Mouse (Mus musculus) bone marrow macrophage, adult 2 months (primary cell): Measurements from ENCODE around the gene Tent5b.

Experiments
- CTCF ChIP-seq: IDR thresholded peaks from 2 replicates; pipeline ENCODE4 v1.5.1; 2012; ENCODE audit warnings: low read depth, mild to moderate bottlenecking, low read length, moderate library complexity
- POLR2A ChIP-seq: IDR thresholded peaks from 2 replicates; pipeline ENCODE4 v1.6.1; 2012; ENCODE audit warnings: mild to moderate bottlenecking, low read depth, low read length, borderline replicate concordance

DNA sequence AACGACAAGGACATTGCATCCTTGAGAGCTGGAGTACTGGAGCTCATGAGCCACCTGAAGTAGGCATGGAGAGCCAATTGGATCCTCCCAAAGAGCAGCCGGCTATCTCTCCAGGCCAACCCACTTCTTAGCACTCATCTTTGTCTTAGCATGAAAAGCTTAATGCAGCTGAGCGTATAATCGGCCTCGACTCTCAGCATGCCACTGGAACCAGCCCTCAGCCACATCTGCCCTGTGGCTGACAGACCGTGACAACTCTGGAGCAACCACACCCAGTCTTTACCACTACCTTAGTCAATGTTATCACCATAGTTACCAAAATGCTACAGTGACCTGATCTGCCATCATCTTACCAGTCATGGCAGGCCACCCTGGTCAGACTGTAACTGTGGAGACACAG is 48.4 kb upstream of the Tent5b start:
- no peak for TF ChIP-seq CTCF
- TF ChIP-seq POLR2A = no peak
